Mouse (Mus musculus) cerebellum, adult (tissue): Measurements from ENCODE around the gene Clps.

Experiments used
- ATAC-seq: cut with Nextera tagmentation; 2 replicates; pipeline ENCODE4 v1.9.2; 2017; ENCODE audit warnings: mild to moderate bottlenecking, moderate library complexity, mixed read lengths; ENCODE audit not compliant: insufficient number of reproducible peaks, low FRiP score, low TSS enrichment

Clps gene

DNA sequence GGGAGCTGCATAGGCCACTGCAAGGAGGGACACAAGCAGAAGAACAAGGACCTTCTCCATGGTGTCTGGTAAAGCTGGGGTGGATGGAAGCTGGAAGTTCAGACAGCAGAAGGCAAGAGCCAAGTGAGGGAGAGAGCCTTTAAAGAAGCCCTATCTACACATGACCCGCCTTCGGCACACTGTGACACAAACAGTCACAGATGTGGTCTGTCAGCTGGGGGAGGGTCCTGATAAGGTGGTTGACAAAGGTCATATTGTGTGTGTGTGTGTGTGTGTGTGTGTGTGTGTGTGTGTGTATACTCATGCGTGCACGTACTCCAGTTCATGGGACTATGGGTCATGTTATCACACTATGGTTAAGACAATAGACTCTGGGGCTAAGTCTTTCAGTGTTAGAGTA, at the start of gene Clps:
Gene Clps, minus strand, starts transcription at position 169 of the 400 bp plus-strand sequence.
- ATAC-seq, result no peak

DNA sequence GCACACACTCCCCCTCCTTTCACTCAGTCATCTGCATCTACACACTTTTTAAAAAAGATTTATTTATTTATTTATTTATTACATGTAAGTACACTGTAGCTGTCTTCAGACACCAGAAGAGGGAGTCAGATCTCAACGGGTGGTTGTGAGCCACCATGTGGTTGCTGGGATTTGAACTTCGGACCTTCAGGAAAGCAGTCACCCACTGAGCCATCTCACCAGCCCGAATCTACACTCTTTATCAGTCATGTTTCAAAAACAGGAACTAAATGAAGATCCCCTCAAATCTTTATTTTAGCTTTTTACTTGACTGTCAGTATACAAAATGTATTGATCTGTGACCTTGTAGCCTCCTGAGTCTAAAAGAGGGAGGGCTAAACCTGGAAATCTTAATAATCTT, 49.0 kb upstream of the Clps start:
- ATAC-seq, result no peak

DNA sequence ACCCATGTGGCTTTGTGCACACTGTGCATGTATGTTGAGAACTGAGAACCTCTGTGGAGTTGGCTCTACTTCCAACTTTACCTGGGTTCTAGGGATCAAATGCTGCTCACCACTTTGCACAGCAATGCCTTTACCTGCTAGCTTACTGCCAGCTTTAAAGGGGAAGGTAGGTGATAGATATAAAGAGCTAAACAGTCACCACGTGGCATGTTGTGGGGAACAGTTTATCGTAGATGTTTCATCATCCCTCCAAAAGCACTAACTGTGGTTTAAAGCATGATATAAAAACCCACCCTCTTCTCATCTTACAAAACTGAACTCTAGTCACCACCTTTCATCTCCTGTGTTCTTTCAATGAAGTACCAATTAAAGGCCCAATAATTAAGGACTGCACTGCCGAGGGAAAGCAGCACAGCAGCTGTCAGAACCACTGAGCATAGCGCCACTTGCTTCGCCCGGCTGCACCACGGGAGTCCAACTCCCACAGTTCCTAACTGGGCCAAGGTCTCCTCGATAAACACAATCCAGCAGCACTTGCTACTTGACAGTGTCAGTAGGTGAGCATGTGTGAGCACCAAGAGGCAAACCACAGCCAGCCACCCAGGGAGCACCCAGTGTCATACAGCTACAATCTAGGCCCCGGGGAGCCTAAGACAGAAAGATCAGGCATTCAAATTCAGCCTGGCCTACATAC, 41.1 kb upstream of the Clps start:
- no peak for ATAC-seq

DNA sequence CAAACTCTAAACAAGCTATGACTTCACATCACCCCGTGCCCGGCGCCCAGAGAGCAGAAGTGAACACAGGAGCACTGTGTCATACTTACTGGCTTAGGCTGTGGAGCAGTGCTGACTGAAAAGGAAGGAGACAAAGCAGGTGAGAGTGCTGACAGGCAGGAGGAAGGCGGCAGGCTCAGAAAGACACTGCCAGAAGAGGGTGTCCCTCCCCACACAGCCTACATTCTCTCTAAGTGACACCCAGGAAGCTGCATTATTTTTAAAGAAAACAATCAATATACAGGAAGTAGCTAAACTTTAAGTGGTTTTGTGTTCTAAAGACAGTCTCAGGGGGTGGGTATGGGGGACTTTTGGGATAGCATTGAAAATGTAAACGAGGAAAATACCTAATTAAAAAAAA, 40.2 kb upstream of the Clps start:
- no peak for ATAC-seq

DNA sequence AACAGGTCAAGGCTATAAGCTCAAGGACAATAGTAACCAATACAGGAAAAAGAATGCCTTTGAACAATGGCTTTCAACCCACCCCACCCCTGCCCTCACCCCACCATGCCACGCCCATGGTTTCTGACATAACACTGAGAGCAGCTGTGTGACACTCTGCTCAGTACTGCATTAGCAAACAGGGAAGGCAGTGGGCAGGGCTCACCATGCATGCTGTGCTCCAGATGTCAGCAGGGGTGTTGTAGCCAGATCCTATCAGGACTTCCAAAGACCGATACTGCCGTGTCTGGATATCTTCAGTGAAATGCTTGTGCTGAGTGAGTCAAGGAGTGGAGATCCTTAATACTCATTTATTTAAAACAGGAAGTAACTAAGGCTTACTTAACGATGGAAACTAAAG, 33.4 kb upstream of the Clps start:
- no peak for ATAC-seq

DNA sequence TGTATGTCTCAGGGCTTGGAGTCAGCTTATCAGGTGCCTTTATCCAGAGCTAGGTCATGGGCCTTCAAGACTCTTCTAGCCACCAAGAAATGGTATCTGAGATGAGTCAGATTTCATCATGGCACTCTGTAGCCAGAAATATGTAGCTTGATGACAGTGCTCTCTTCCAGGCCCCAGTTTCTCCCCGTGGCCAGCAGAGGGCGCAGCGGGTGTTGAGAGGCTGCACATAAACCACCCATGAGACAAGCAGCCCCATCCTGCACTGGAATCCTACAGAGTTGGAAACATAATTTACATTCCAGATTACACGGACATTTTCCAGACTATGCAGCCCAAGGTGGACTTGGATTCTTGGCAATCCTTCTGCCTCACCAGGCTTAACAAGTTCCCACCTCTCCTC, 32.4 kb upstream of the Clps start:
- peak; percentile 31; the same call in 1 of the 2 replicates for ATAC-seq

DNA sequence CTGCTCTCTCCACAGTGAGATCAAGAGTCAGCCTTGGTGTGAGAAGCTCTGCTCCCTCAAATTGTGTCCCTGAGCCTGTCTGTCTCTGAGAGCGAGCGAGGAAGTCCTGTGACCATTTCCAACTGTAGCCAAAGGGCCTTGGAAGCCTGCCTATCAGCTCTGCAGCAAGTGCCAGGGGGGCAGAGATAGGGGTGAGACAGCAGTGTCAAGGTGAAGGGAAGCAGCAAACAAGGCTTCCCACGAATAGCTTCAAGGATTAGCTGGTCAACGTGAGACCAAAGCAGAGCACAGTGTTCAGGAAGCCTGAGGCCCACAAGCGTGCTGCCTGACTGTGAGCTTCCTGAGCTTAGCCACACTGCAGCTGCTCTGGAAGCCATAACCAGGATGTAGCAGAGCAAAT, 30.9 kb upstream of the Clps start:
- ATAC-seq, result no peak

DNA sequence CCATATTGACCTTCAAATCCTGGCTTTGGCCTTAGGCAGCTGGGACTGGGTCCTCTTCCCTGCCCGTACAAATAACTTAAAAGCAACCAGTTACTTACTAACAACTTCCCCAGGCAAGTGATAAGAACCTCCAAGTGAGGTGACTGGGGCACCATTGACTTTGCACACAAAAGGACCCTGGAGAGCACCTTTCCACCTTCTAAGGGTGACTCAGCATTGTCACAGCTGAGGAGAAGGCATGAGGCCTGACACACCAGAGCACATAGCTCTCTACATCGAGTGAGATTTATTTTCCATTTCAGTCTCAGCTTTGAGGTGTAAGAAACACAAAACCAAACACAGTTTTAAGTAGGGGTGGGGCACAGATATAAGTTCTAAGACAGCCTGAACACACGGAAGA, 30.0 kb upstream of the Clps start:
- ATAC-seq, result no peak

DNA sequence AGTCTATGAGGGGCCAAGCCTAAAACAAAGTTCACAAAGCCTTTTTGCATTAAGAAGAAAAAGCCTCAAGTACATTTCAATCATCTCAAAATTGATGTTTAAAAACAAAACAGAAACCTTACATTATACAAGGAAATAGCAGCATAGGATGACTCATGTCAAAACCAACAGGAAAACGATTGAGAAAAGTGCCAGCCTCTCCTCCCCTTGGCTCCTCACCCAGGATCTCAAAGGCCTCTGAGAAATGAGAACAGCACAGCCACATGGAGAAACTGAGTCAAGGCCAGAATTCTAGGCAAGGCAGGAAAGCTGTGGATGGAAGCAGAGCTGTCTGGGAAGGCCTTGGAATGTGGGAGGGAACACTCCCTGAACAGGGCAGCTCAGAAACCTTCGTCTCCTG, 28.0 kb upstream of the Clps start:
- no peak for ATAC-seq

DNA sequence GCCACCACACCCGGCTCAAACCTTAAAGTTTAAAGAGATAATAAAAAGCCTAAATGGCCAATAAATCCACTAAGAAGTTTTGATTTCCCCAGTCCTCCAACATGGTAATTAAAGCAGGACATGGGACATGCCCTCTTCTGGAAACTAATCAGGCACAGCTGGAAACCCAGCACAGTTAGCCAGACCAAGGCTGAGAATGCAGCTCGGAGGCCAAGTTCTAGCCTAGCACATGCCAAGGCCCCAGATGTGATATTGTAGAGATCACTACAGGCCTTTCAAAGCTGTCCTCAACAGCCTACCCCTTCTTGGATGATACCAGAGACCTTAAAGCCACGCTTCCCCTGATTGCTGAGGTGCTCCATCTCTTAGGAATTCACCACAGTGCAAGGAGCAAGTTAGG, 25.9 kb upstream of the Clps start:
- ATAC-seq, result no peak

DNA sequence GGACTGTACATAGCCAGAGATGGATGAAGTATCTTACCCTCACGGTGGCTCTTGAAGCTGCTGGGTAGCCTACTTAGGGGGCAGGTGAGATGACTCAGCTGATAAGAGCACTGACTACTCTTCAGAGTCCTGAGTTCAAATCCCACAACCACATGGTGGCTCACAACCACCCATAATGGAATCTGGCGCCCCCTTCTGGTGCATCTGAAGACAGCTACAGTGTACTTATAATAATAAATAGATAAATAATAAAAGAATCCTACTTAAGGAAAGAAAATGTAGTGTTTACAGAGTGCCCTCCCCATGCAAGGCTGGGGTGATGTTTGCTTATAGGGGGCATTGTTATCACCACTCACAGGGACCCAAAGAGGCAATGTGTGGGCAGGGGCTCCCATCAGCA, 20.5 kb upstream of the Clps start:
- no peak for ATAC-seq

DNA sequence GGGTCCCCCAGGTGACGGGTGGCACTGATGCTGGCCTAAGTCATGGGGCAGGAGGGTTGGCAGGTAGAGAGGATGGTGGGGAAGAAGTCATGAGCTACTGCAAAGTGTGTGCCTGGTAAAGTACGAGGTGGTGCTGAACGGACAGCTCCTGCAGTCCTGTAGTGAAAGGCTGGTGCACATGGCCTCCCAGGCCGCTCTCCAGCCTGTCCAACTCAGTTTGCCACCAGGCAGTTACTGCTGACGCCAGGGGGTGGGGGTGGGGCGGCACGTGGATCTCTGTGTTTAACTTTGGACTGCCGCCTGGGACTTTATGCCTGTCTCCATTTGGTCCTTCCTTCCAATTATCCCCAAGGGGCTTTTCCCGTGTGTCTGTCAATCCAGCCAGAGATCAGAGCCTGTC, 19.8 kb upstream of the Clps start:
- no peak for ATAC-seq

DNA sequence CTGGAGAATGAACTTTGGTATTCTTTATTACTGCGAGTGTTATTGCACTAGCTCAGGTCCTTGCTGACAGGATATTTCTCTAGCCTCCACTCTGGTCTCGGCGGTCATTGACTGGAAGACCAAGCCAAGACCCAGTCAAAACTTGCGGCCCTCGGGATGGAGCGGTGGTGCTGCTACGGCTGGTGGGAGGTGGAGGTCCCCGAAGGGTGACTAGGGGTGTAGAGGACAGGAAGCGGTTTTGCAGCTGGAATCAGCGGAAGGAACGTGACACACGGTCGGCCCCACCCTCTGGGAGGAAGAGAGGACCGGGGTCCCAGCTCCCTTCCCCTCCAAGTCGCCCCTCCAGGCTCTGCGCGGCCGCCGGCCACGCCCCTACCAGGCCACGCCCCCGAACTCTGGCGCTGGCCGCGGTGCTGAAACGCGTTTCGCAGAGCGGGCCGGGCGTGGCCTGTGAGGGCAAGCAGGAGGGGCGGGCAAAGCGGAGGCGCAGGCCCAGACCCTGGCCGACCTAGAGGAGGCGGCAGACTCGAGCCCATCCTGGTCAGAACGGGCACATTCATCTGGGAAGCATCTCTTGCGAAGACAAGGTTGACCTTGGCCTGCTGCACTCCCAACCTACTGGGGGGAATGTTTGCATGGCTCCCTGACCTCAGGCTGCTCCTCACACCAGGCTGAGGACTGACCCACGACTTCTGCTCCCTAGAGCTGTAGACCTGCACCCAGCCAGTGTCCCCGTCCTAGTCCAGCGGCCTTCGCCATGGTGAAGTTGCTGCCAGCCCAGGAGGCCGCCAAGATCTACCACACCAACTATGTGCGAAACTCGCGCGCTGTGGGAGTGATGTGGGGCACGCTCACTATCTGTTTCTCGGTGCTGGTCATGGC, 14.9 kb upstream of the Clps start, which contains the start of gene Lhfpl5:
Gene Lhfpl5, plus strand, starts transcription at position 398 of the 882 bp plus-strand sequence.
- ATAC-seq, result peak; percentile 10; the same call in 1 of the 2 replicates

DNA sequence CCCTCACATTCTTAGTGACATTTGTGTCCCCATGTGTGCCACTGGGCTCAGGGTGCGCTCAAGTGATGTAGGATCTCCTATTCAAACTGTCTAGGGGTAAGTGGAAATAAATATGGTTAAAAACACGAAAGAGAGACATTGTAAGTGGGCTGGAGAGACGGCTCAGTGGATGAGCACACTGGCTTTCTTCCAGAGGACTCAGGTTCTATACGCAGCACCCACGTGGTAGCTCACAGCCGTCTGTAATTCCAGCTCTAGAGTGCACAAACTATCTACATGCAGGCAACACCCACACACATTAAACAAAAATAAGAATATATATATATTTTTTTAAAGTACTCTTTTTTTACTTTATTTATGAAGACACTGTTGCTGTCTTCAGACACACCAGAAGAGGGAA, 12.4 kb upstream of the Clps start:
- ATAC-seq, result no peak

DNA sequence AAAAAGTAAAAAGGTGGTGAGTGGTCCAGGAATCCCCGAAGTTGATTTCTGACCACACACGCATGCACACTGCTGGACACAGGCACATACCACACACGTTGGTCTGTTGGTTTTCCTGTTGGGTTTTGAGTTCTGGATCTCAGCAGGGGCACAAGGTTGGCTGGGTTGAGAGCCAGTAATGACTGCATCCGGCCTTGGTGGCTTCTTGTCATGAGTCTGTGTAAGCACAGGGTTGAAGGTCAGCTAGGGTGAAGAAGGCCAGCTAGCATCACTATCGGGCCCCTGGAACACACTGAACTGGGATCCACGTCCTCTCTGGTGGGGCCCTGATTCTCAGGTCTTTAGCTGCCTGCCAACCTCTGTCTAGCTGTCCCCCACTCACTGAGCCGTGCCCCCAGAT, 12.0 kb upstream of the Clps start:
- no peak for ATAC-seq

DNA sequence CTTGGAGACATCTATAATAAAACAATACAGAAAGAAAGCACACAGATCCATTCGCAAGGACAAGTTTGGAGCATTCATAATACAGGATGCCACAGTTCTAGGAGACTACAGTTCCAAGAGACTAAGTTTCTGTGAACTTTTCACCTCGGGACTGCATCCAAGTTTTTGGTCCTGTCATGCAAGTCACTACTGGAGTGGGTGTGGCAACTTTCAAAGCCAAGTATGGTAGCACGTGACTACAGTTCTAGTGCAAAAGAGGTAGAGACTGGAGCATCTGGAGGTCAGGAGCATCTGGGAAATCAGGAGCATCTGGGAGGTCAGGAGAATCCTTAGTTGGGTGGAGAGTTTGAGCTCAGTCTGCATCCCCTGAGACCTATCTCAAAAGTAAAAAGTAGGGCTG, 11.3 kb upstream of the Clps start:
- ATAC-seq, result no peak

DNA sequence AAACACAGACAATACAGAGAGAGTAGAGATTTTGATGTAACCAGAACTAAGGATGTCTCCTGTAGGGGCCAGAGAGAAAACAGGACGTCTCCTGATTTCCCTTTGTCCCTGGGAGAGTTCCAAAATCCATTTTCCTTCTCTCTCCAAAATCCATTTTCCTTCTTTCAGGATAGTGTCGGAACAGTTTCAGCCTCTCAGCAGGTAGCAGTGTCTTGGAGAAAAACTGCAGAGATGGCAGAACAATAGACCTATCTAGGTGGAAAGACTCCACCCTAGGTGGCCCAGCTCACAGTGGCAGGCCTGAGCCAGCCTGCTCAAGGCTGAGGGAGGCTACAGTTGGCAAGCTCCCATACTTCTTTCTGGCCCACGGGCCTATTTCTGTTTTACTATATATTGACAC, 7.0 kb upstream of the Clps start:
- no peak for ATAC-seq

DNA sequence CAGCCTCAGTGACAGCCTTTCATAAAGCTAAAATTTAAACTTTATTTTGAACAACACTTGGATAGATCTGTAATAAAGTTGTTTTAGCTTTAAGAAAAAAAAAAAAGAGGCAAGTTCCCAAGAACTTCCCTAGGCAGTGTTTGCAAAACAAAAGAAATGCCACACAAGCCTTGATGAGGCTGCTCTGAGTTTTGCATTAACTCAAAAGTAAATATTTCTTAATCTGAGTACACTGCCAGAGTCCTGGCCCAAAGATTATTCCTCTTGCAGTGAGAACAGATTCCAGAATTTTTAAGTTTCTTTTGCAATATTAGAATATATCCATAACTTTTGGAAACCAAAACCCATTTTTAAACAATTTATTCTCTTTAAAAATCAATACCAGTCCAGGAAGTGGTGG, 4.6 kb upstream of the Clps start:
- no peak for ATAC-seq

DNA sequence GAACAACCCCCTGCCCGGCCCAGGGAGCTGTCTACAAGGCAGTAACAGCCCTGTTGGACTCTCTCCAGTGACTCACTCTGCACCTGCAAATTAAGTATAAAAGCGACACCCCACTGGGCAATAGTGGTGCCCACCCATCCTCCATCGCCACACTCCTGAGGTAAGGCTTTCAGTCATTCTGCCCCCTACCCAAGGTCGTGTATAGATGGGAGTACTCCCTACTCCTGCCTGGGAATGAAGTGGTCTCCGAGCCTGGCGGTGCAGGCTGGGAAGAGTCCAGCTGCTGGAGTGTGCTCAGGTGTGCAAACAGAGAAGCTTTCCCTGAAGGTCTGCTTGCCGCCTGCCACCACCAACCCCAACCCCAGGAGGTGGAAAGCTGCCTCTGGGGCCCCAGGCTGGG, 1.0 kb upstream of the Clps start:
- no peak for ATAC-seq

DNA sequence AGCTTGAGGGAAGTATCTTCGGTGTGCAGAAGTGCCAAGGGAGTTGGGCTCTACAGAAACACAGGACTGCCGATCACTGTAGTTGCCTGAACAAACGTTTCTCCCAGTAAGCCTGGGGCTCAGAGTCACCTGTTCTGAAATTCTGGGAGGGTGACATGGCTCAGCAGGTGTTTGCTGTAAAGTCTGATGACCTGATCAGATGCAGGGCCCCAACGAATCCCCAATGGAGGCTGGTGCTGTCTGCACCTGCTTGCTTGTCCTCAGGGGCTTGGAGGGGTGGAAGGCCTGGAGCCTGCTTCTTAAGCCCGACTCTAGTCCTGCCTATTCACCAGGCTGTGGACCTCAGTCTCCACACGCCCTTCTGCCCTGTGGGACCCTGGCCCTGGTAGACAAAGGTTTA, 2.8 kb downstream of the Clps start:
- ATAC-seq, result no peak

DNA sequence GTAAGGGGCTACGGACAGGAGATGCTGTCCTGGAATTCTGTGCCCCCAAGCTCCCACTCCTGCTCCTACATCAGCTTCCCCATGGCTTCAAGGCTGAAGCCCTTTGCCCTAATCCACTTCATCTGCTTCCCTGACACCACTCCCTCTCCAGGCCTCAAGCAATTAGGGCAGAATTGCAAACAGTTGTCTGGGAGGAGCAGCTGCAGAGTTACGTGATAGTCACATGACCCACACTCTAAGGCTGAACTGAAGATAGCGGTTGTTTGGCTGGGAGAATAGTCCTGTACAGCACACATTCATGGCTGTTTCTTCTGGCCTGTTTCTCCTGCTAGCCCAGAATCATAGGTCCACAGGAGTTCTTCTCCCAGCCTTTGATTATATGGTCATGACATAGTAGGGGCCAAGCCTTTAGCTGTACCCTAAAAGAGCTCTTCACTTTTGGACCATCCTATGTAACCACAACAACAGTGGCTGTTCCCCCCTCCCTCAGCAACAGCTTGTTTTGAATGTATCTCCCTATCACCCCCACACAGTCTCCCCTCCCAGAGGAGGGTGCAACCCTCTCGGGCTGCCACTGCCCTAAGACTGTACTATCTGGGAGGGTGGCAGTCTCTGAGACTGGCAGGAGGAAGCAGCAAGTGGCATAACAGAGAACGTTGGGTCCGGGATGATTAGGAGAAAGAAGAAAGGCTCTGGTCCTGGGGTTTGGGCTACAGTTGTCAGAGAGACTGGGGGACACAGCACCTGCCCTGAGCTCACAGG, 3.8 kb downstream of the Clps start:
- no peak for ATAC-seq
